Mouse (Mus musculus) embryonic facial prominence, embryonic 12.5 days (tissue): ENCODE results near the gene Mia2. TPM values are rescaled to one million over a fixed set of nuclear protein-coding genes. Genes with fewer than 3 reads are reported as not detected.

Experiments
- ATAC-seq: fragments of 200-750 bp; cut with Nextera tagmentation; 2 replicates; pipeline ENCODE4 v1.8.0; 2017; ENCODE audit not compliant: insufficient number of reproducible peaks, insufficient read depth, low FRiP score, low TSS enrichment
- H3K27ac ChIP-seq: fragments of 300-500 bp; sonication (generic); 2 replicates; pipeline ENCODE4 v1.5.1; 2016; ENCODE audit warnings: mild to moderate bottlenecking
- H3K27me3 ChIP-seq: fragments of 300-500 bp; sonication (generic); 2 replicates; pipeline ENCODE4 v1.6.1; 2016; ENCODE audit warnings: mild to moderate bottlenecking, moderate library complexity
- H3K36me3 ChIP-seq: fragments of 300-500 bp; sonication (generic); 2 replicates; pipeline ENCODE4 v1.6.1; 2016; ENCODE audit warnings: mild to moderate bottlenecking
- H3K4me1 ChIP-seq: fragments of 300-500 bp; sonication (generic); 2 replicates; pipeline ENCODE4 v1.6.1; 2016
- H3K4me2 ChIP-seq: fragments of 300-500 bp; sonication (generic); replicated peaks from 2 replicates; pipeline ENCODE4 v1.6.1; 2016; ENCODE audit warnings: mild to moderate bottlenecking, moderate library complexity
- H3K4me3 ChIP-seq: fragments of 300-500 bp; sonication (generic); 2 replicates; pipeline ENCODE4 v1.5.1; 2016; ENCODE audit warnings: mild to moderate bottlenecking
- H3K9ac ChIP-seq: fragments of 300-500 bp; sonication (generic); 2 replicates; pipeline ENCODE4 v1.6.1; 2016; ENCODE audit warnings: mild to moderate bottlenecking, moderate library complexity
- H3K9me3 ChIP-seq: fragments of 300-500 bp; sonication (generic); 2 replicates; pipeline ENCODE4 v1.6.1; 2016; ENCODE audit warnings: mild to moderate bottlenecking, moderate library complexity
- WGBS: fragments of 180-500 bp; shearing (Covaris S2); methylation state at CpG from one replicate; pipeline ENCODE4 v1.1.7; 2016; 5-methylcytosine and 5-hydroxymethylcytosine counted together
- polyA plus RNA-seq: library from polyadenylated mRNA; unstranded; fragments of >200 nt; fragmentation: Nextera tagmentation; extraction: Ambion mirVana; gene quantifications from 2 replicates; pipeline ENCODE4 v1.2.1, GENCODE M21; 2016

Mia2 gene
- polyA plus RNA-seq, 1 experiment from 2014 or later: 60.3 TPM

DNA sequence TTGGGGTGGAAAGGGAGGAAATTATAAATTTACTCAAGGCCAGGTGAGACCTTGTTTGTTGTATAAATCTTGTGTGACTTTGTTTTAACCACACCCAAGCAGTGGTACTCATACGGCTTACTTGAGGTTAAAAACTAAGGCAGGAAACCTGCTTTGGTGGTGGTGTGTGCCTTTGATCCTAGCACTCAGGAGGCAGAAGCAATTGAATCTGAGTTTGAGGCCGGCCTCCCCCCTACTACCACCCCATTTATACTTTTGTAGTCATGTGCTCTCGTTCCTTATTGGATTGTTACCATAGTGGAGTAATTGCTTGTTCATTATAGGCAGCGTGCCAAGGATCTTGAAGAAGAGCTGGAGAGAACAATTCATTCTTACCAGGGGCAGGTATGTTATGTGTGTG, 74.3 kb downstream of the Mia2 start:
- H3K36me3 ChIP-seq: peaks cover 43% of the 10 kb centered on the region
- WGBS: 90% methylated on average over 4 of the region's 4 CpGs

DNA sequence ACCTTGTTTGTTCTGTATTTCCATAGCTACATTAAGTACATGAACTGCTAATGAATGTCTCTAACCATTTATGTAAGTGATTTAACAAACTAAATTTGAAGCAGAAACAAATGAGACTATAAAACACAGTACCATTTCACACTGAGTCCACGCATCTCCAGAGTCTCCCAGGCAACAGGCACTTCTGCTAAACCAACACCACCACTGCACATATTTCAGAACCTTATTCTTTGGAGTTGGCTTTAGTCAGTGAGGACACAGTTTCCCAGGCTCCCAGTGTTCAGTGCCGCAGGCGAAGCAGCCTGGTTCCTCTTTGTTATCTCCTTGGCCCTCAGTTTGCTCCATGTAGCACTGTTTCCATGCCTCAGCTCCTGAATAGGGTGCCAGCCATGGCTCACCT, 82.2 kb downstream of the Mia2 start:
- ATAC-seq: no peak
- WGBS: 98% methylated on average over 3 of the region's 3 CpGs

More for the DNA sequence above, 74.3 kb downstream of the Mia2 start:
- Histone ChIP-seq H3K9me3 (no peaks in the 10 kb centered on the region), H3K4me1 (no peaks in the 10 kb centered on the region), H3K4me2 (no peak overlapping the region), H3K4me3 (no peak overlapping the region), H3K27ac (no peak overlapping the region), H3K9ac (no peak overlapping the region), H3K27me3 (no peaks in the 10 kb centered on the region)
- no peak for ATAC-seq

DNA sequence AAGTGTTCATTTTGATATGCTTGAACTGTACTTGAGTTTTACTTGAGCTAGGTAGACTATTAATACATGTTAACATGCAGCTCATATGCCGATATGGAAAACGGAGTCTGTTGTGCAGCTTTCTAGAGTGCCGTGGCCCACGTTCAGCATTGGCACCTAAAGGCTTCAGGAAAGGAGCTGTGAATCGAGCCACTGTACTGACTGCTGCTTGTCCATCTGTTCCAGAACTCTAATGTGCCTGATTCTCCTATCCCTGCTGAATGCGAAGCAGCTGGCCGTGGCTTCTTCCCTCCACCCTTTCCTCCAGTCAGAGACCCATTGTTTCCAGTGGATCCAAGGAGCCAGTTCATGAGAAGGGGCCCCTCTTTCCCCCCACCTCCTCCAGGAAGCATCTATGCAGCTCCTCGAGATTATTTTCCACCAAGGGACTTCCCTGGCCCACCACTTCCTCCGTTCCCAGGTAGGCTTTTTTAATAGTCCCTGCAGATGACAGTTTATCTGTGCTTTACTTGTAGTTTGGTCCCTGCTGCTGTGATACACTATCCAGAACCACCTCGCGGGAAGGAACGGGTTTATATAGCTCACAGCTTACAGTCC, 92.6 kb downstream of the Mia2 start:
- no peak overlapping the region for H3K9ac ChIP-seq
- no peaks in the 10 kb centered on the region for H3K27me3 ChIP-seq
- H3K9me3 ChIP-seq: no peaks in the 10 kb centered on the region
- 85% methylated on average over 12 of the region's 12 CpGs for WGBS
- peaks cover 59% of the 10 kb centered on the region for H3K36me3 ChIP-seq
- H3K27ac ChIP-seq: no peak overlapping the region
- ATAC-seq: no peak
- no peak overlapping the region for H3K4me2 ChIP-seq
- H3K4me3 ChIP-seq: no peak overlapping the region
- H3K4me1 ChIP-seq: no peaks in the 10 kb centered on the region

More for the DNA sequence above, 82.2 kb downstream of the Mia2 start:
- Histone ChIP-seq H3K4me3 (no peak overlapping the region), H3K36me3 (peaks cover 59% of the 10 kb centered on the region), H3K27ac (no peak overlapping the region), H3K4me1 (no peaks in the 10 kb centered on the region), H3K27me3 (no peaks in the 10 kb centered on the region), H3K4me2 (no peak overlapping the region), H3K9ac (no peak overlapping the region), H3K9me3 (no peaks in the 10 kb centered on the region)

DNA sequence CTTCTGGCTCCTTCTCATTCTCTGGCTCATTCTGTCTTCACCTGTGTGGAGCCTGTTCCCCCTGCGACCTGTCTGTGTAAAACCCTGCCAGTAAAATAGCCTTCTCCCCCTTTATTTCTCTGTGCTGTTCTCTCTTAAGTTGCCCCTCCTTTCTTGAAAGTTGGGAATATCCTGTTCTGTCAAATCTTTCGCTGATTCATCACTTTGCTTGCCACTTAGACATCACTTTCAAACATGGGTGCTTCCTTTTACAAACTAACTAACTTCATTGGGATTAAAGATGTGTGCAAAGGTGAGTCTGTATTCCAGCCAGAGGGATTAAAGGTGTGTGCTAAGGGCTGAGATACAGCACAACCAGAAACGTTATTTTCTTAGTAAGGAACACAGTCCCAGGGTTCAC, 98.0 kb downstream of the Mia2 start:
- Histone ChIP-seq H3K4me2 (no peak overlapping the region), H3K9ac (no peak overlapping the region), H3K27ac (no peak overlapping the region), H3K27me3 (no peaks in the 10 kb centered on the region), H3K4me3 (no peak overlapping the region), H3K9me3 (no peaks in the 10 kb centered on the region), H3K36me3 (peaks cover 23% of the 10 kb centered on the region), H3K4me1 (no peaks in the 10 kb centered on the region)
- no peak for ATAC-seq
- 81% methylated on average over 3 of the region's 3 CpGs for WGBS

DNA sequence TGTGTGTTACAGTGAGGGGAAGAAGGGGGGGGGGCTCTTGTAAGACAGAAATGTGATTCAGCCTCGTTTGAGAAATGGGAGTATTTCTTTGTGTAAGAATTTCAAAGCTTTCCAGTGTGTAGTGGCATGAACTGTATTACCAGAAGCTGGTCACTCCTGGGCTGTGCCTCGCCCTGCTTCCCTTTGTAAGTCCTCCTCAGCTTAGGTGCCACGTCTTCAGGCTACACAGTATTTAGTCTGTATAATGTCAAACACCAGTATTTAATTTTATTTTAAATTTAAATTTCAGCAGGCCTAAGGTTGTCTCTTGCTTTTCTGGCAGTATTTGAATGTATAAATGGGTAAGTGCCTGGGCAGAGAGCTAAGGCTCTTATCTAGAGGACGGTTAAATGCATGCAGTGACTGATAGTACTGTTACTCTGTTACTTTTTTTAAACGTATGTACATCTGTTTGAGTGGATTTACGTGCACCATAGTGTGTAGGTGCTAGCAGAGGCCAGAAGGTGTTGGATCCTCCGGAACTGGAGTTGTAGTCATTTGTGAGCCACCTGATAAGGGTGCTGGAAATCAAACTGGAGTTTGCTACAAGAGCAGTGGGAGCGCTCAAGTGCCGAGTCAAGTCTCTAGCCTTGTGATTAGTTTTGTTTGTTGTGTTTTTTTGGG, 98.9 kb downstream of the Mia2 start:
- H3K9me3 ChIP-seq: no peaks in the 10 kb centered on the region
- H3K4me1 ChIP-seq: no peaks in the 10 kb centered on the region
- H3K9ac ChIP-seq: no peak overlapping the region
- peaks cover 25% of the 10 kb centered on the region for H3K36me3 ChIP-seq
- no peak overlapping the region for H3K4me2 ChIP-seq
- H3K27me3 ChIP-seq: no peaks in the 10 kb centered on the region
- H3K27ac ChIP-seq: no peak overlapping the region
- ATAC-seq: no peak
- WGBS: 81% methylated on average over 9 of the region's 9 CpGs
- H3K4me3 ChIP-seq: no peak overlapping the region

DNA sequence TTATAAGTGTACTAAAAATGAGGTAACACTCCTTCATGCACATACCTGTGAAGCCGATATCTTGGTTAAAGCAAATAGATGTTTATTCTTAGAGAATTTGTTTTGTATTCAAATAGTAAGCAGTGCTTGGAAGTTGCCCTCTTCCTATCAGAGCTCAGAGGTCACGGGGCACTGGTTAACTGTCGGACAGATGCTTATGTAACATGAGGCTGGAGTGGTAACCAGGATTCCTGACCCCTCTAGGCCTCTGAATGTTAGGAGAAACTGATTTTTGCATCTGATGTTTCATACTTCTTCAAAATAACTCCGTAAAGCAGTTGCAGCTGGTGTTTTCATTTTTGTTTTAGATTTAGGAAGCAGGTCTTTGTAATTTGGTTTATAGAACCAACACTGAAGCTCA, 99.5 kb downstream of the Mia2 start:
- Histone ChIP-seq H3K4me3 (no peak overlapping the region), H3K27ac (no peak overlapping the region), H3K36me3 (peaks cover 30% of the 10 kb centered on the region), H3K9me3 (no peaks in the 10 kb centered on the region), H3K4me2 (no peak overlapping the region), H3K27me3 (no peaks in the 10 kb centered on the region), H3K9ac (no peak overlapping the region), H3K4me1 (no peaks in the 10 kb centered on the region)
- 66% methylated on average over 4 of the region's 4 CpGs for WGBS
- no peak for ATAC-seq

DNA sequence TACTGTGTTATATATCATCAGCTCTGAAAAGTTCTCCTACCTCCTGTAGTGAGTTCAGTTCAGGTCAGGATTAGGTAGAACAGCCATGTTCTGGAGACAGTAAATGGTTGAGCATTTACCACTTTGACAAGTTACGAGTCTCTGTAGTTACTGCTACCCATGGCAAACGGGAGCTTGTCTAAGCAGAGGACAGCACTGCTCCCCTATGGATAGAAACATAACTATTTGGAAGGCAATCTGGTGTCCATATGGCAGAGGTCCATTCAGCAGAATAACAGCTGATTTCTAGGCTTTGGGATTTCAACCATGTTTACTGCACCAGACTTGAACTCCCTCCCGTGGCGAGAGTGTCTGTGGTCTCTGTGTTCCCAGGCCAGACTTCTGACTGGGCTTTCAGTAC, 100.3 kb downstream of the Mia2 start:
- H3K27ac ChIP-seq: no peak overlapping the region
- no peaks in the 10 kb centered on the region for H3K27me3 ChIP-seq
- ATAC-seq: no peak
- 73% methylated on average over 4 of the region's 4 CpGs for WGBS
- no peak overlapping the region for H3K4me2 ChIP-seq
- peaks cover 28% of the 10 kb centered on the region for H3K36me3 ChIP-seq
- H3K4me1 ChIP-seq: no peaks in the 10 kb centered on the region
- H3K9me3 ChIP-seq: no peaks in the 10 kb centered on the region
- H3K9ac ChIP-seq: no peak overlapping the region
- H3K4me3 ChIP-seq: no peak overlapping the region

DNA sequence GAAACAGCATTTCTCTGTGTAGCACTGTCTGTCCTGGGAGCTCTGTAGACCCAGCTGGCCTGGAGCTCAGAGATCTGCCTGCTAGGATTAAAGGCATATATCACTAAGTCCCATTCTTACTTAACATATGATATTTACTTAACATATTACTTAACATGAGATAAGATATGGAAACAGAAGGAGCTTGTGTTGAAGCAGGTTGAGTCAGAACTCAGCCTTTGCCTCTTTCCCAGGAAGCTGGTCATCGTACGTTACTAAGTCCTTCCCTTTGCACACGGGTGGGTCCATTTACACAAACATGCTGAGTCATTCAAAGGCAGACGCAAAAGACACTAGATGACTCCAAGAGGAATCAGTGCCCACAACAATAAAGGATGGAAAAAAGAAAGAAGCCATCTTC, 103.2 kb downstream of the Mia2 start:
- WGBS: 86% methylated on average over 4 of the region's 4 CpGs
- Histone ChIP-seq H3K27me3 (no peaks in the 10 kb centered on the region), H3K36me3 (peaks cover 21% of the 10 kb centered on the region), H3K4me2 (no peak overlapping the region), H3K9ac (no peak overlapping the region), H3K27ac (no peak overlapping the region), H3K4me3 (no peak overlapping the region), H3K9me3 (no peaks in the 10 kb centered on the region), H3K4me1 (no peaks in the 10 kb centered on the region)
- ATAC-seq: no peak

DNA sequence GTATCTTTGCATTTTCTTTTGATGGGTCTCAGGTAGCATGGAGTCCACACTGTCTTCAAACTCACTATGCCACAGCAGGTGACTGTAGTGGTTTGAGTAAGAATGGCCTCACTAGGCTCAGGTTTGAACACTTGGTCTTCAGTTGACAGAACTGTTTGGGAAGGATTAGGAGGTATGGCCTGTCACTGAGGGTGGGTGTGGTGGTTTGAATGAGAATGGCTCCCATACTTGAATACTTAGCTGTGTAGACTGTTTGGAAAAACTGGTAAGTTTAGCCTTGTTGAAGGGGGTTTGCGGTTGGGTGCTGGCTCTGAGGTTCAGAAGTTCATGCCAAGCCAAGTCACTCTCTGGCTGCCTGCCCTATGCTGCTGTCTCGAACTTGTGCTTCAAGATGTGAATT, 103.8 kb downstream of the Mia2 start:
- no peak overlapping the region for H3K4me3 ChIP-seq
- no peaks in the 10 kb centered on the region for H3K27me3 ChIP-seq
- ATAC-seq: no peak
- no peak overlapping the region for H3K4me2 ChIP-seq
- H3K36me3 ChIP-seq: peaks cover 23% of the 10 kb centered on the region
- no peaks in the 10 kb centered on the region for H3K4me1 ChIP-seq
- no peak overlapping the region for H3K27ac ChIP-seq
- H3K9ac ChIP-seq: no peak overlapping the region
- WGBS: 87% methylated on average over 2 of the region's 2 CpGs
- H3K9me3 ChIP-seq: no peaks in the 10 kb centered on the region

DNA sequence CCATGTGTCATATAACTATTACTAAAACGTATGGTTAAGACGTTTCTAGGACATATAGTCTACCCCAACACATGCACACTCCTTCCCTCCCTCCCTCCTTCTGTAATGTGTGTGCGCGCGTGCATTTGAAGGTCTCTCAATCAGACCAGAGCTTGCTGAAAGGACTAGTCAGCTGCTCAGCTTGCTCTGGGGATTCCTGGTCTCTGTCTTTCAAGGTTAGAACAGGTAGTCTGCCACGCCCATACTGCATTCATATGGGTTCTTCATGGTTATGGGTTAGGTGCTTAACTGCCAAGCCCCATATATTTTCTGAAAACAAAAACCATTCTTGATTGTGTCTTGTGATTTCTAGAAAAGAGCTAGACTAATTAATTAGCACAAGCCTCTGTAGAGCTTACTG, 110.0 kb downstream of the Mia2 start:
- no peaks in the 10 kb centered on the region for H3K27me3 ChIP-seq
- H3K4me1 ChIP-seq: no peaks in the 10 kb centered on the region
- H3K9me3 ChIP-seq: no peaks in the 10 kb centered on the region
- WGBS: 94% methylated on average over 6 of the region's 6 CpGs
- ATAC-seq: no peak
- H3K4me2 ChIP-seq: no peak overlapping the region
- no peak overlapping the region for H3K4me3 ChIP-seq
- H3K27ac ChIP-seq: no peak overlapping the region
- H3K9ac ChIP-seq: no peak overlapping the region
- H3K36me3 ChIP-seq: peaks cover 10% of the 10 kb centered on the region

DNA sequence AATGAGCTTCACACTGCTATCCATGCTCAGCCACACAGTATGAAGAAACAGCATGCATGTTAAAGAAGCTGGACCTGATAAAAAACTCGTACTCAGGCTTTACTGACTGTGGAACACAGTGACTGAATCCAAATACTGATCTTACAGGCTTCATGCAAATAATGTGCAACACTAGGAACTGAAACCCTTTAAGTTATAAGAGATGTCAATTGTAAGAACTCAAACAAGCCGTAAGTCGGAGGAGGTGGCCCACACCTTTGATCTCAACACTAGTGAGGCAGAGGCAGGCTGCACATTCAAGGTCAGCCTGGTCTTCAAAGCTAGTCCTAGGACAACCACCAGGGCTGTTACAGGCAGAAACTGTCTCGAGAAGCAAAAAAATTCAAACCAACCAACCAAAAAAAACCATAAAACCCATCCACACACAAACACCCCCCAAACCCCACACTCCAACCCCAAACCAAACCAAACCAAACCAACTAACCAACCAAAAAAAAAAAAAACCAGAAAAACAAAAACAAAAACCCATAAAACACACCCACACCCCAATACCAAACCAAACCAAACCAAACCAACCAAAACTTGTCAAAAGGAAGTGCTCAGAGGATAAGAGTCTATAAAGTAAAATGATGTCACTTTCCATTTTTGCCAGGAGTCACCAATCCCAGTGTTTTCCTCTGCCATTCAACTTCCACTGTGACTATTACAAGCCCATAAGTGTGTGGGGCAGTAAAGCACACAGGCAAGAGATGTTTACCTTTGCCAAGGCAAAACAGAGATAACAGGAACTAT, 110.8 kb downstream of the Mia2 start:
- no peaks in the 10 kb centered on the region for H3K9me3 ChIP-seq
- WGBS: 91% methylated on average over 4 of the region's 4 CpGs
- H3K9ac ChIP-seq: no peak overlapping the region
- peaks cover 10% of the 10 kb centered on the region for H3K36me3 ChIP-seq
- H3K4me2 ChIP-seq: no peak overlapping the region
- no peaks in the 10 kb centered on the region for H3K4me1 ChIP-seq
- H3K4me3 ChIP-seq: no peak overlapping the region
- ATAC-seq: no peak
- H3K27ac ChIP-seq: no peak overlapping the region
- H3K27me3 ChIP-seq: no peaks in the 10 kb centered on the region

DNA sequence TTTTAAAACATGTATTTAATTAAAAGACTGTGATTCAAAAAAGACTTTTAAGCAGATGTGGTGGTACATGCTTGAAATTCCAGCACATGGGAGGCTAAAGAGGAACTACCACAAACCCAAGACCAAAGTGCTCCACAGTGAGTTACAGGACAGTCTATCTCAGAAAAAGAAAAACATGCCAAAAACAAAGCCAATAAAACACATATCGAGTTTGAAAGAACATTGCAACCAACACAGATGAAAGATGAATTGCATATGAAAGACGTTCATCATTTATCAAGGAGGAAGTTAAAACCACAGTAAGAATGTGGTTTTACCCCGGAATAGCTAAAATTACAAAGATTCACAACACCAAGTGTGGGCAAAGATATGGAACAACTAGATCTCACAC, 111.4 kb downstream of the Mia2 start:
- Histone ChIP-seq H3K4me2 (no peak overlapping the region), H3K9me3 (no peaks in the 10 kb centered on the region), H3K36me3 (peaks cover 16% of the 10 kb centered on the region), H3K4me1 (no peaks in the 10 kb centered on the region), H3K27me3 (no peaks in the 10 kb centered on the region), H3K9ac (no peak overlapping the region), H3K4me3 (no peak overlapping the region), H3K27ac (no peak overlapping the region)
- WGBS: 88% methylated on average over 3 of the region's 3 CpGs
- no peak for ATAC-seq
